Mouse (Mus musculus) liver, embryonic 14.5 days (tissue): ENCODE results near the gene Bcl9l. TPM values are rescaled to one million over a fixed set of nuclear protein-coding genes. Genes with fewer than 3 reads are reported as not detected.

Experiments
- ATAC-seq: fragments of 200-750 bp; cut with Nextera tagmentation; 2 replicates; pipeline ENCODE4 v1.8.0; 2017; ENCODE audit warnings: moderate number of reproducible peaks, mild to moderate bottlenecking, moderate library complexity; ENCODE audit not compliant: insufficient read depth
- DNase-seq, 3 experiments: peaks; one replicate each; pipeline ENCODE4 v3.0.0-alpha.2; 2012 to 2013; ENCODE audit warnings: low read depth in 3 of 3, low spot score in 3 of 3
- H3K27ac ChIP-seq: fragments of 300-500 bp; sonication (generic); 2 replicates; pipeline ENCODE4 v1.5.1; 2014; ENCODE audit warnings: moderate library complexity, mild to moderate bottlenecking, control low read depth, inconsistent platforms
- H3K27me3 ChIP-seq: fragments of 300-500 bp; sonication (generic); 2 replicates; pipeline ENCODE4 v1.6.1; 2014; ENCODE audit warnings: mild to moderate bottlenecking, low read length, moderate library complexity; ENCODE audit not compliant: control insufficient read depth, insufficient read depth
- H3K36me3 ChIP-seq: fragments of 300-500 bp; sonication (generic); replicated peaks from 2 replicates; pipeline ENCODE4 v1.6.1; 2014; ENCODE audit warnings: low read depth; ENCODE audit not compliant: control insufficient read depth, insufficient read depth
- H3K4me1 ChIP-seq, 2 experiments: fragments of 200-500 bp in 1 of 2; fragments of 300-500 bp in 1 of 2; sonication (generic) in 1 of 2; replicated peaks; 2 replicates each; pipeline ENCODE4 v1.6.1; 2012 to 2014; ENCODE audit warnings: antibody characterized with exemption in 1 of 2, inconsistent platforms in 1 of 2, low read length in 1 of 2; ENCODE audit not compliant: control insufficient read depth in 2 of 2, insufficient read depth in 2 of 2
- H3K4me2 ChIP-seq: fragments of 300-500 bp; sonication (generic); 2 replicates; pipeline ENCODE4 v1.6.1; 2014; ENCODE audit warnings: low read depth, mild to moderate bottlenecking, control low read depth, moderate library complexity
- H3K4me3 ChIP-seq, 2 experiments: fragments of 200-500 bp in 1 of 2; fragments of 300-500 bp in 1 of 2; sonication (generic) in 1 of 2; 2 replicates each; pipeline ENCODE4 v1.5.1; 2012 to 2014; ENCODE audit warnings: low read depth in 2 of 2, low read length in 2 of 2, mild to moderate bottlenecking in 2 of 2, control low read depth in 1 of 2, inconsistent platforms in 1 of 2, moderate library complexity in 1 of 2; ENCODE audit not compliant: insufficient read depth in 1 of 2
- H3K9ac ChIP-seq: fragments of 300-500 bp; sonication (generic); replicated peaks from 2 replicates; pipeline ENCODE4 v1.6.1; 2014; ENCODE audit warnings: mild to moderate bottlenecking, control low read depth, moderate library complexity
- H3K9me3 ChIP-seq: fragments of 300-500 bp; sonication (generic); 2 replicates; pipeline ENCODE4 v1.6.1; 2016; ENCODE audit warnings: low read length, mixed read lengths; ENCODE audit not compliant: control insufficient read depth
- CTCF ChIP-seq: IDR thresholded peaks from 2 replicates; pipeline ENCODE4 v1.5.1; 2016; ENCODE audit warnings: antibody characterized with exemption, low read depth, control low read depth
- EP300 ChIP-seq: IDR thresholded peaks from 2 replicates; pipeline ENCODE4 v1.6.1; 2016; ENCODE audit warnings: antibody characterized with exemption, low read depth
- WGBS: fragments of 180-500 bp; shearing (Covaris S2); extraction: QIAGEN DNeasy Blood & Tissue Kit; methylation state at CpG from one replicate; pipeline ENCODE4 v1.1.7; 2014; ENCODE audit not compliant: insufficient replicate concordance; 5-methylcytosine and 5-hydroxymethylcytosine counted together
- polyA plus RNA-seq, 2 experiments: library from polyadenylated mRNA; depleted of rRNA in 1 of 2; stranded (reverse) in 1 of 2; unstranded in 1 of 2; fragments of >200 nt; fragmentation: Nextera tagmentation in 1 of 2; extraction: Ambion mirVana in 1 of 2; gene quantifications; 2 replicates each; pipeline versions ENCODE4 v1.2.1 to v1.2.3; 2012 to 2014

Gene Bcl9l
- polyA plus RNA-seq, 2 experiments: 1.5 to 1.6 TPM

GRCm38 (mm10) chr9:44492631-44493461, 10.2 kb downstream of the Bcl9l start:
- 42% methylated on average over 17 of the region's 17 CpGs for WGBS
- no peak for DNase-seq
- H3K36me3 ChIP-seq: no peaks in the 10 kb centered on the region
- ATAC-seq: no peak
- H3K9ac ChIP-seq: no peak overlapping the region
- H3K4me1 ChIP-seq: peaks cover 0 to 17% of the 10 kb centered on the region in 2 experiments; a peak in 3 of 4 replicates
- no peaks in the 10 kb centered on the region for H3K9me3 ChIP-seq
- H3K27ac ChIP-seq: no peak overlapping the region
- TF ChIP-seq CTCF: no peak
- no peak for TF ChIP-seq EP300
- no peaks in the 10 kb centered on the region for H3K27me3 ChIP-seq
- no peak overlapping the region for H3K4me3 ChIP-seq
- no peak overlapping the region for H3K4me2 ChIP-seq

GRCm38 (mm10) chr9:44494261-44494862, 11.7 kb downstream of the Bcl9l start:
- Histone ChIP-seq H3K9me3 (no peaks in the 10 kb centered on the region), H3K4me2 (no peak overlapping the region), H3K4me1 (peaks cover 0 to 19% of the 10 kb centered on the region in 2 experiments; a peak in 3 of 4 replicates), H3K9ac (no peak overlapping the region), H3K27ac (no peak overlapping the region), H3K36me3 (no peaks in the 10 kb centered on the region), H3K4me3 (no peak overlapping the region), H3K27me3 (peaks cover 12% of the 10 kb centered on the region)
- ATAC-seq: no peak
- TF ChIP-seq CTCF (no peak), EP300 (no peak)
- no peak for DNase-seq
- WGBS: 32% methylated on average over 11 of the region's 11 CpGs

- H3K4me3 ChIP-seq: no peak overlapping the region
- 21% methylated on average over 9 of the region's 9 CpGs for WGBS
- H3K4me1 ChIP-seq: peaks cover 0 to 19% of the 10 kb centered on the region in 2 experiments; a peak in 3 of 4 replicates
- TF ChIP-seq EP300 (no peak), CTCF (no peak)
- no peak overlapping the region for H3K27ac ChIP-seq
- H3K9ac ChIP-seq: no peak overlapping the region
- DNase-seq: no peak
- no peak overlapping the region for H3K4me2 ChIP-seq
- H3K27me3 ChIP-seq: peaks cover 14% of the 10 kb centered on the region
- H3K9me3 ChIP-seq: no peaks in the 10 kb centered on the region
- no peaks in the 10 kb centered on the region for H3K36me3 ChIP-seq
- no peak for ATAC-seq
Observed at GRCm38 (mm10) chr9:44494863-44495809, 12.5 kb downstream of the Bcl9l start.

- ATAC-seq (no peak), DNase-seq (no peak)
- 65% methylated on average over 10 of the region's 10 CpGs for WGBS
- Histone ChIP-seq H3K9ac (no peak overlapping the region), H3K4me1 (peaks cover 0 to 19% of the 10 kb centered on the region in 2 experiments; a peak in 3 of 4 replicates), H3K27ac (no peak overlapping the region), H3K4me2 (no peak overlapping the region), H3K27me3 (peaks cover 14% of the 10 kb centered on the region), H3K9me3 (no peaks in the 10 kb centered on the region), H3K4me3 (no peak overlapping the region), H3K36me3 (no peaks in the 10 kb centered on the region)
- no peak for TF ChIP-seq EP300
- TF ChIP-seq CTCF: no peak
Observed at GRCm38 (mm10) chr9:44495810-44496344, 13.3 kb downstream of the Bcl9l start.
